14 mouse cellular contexts compared by ENCODE assay signal in the genomic region with DNA sequence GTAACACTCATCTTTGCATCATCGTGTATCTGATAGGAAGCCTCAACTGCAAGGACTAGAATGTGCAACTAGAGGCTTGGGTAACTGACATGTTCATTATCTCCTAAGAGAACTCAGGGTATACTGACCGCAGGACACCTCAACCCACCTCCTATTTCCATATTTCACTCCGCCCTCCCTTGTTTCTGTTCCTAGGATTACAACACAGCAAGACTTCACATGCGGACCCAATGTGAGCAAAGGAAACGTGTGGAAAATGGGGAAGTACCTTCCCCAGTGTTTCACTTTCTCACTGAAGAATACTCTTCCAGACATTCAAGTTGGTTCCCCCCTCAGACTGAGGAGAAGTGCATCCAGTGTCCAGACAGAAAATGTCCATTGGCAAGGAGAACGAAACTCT.
"Had no signal": no experiment of that assay in that cellular context is flagged by ENCODE, and none has a peak within 500 bp of the region (broad histone marks: within the 10 kb centered on the region; RNA-seq: fewer than 3 reads in every experiment).

No protein-coding gene starts in this region.

- DNase-seq: lung, adult 18-20 months; lung, embryonic 14.5 days; lung, postnatal 10 days; lung, postnatal 4 days; midbrain, embryonic 14.5 days; retina, postnatal 1 day; right cerebral cortex, adult 18-20 months; right cerebral cortex, postnatal 25 days; right cerebral cortex, postnatal 4 days; spleen, adult 18-20 months; thymus, adult 18-20 months; thymus, postnatal 14 days; thymus, postnatal 36 days had no signal

- ATAC-seq: midbrain, embryonic 16.5 days had no signal
